Mouse (Mus musculus): ENCODE results near the gene Gm4985. TPM values are rescaled to one million over a fixed set of nuclear protein-coding genes. Genes with fewer than 3 reads are reported as not detected.

Gene Gm4985
- not detected for polyA plus RNA-seq (2017; shearing (Covaris generic))

DNA sequence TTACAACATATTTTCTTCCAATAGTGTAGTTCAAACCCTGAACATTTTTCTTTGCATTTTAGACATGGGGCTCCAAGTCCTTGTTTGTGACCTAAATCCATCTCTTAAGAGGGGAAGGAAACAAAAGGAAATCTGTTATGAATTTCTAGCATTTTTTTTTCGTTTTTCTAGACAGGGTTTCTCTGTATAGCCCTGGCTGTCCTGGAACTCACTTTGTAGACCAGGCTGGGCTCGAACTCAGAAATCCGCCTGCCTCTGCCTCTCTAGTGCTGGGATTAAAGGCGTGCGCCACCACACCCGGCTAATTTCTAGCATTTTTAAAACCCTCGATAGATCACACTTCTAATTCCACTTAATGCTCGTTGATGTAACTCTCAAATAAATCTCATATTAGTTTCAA lies at the start of gene Gm4985:
Gene Gm4985 (minus strand): TSS at position 101 of the 400 bp plus-strand sequence.

Other genes with a start within 250 kb of the Gm4985 start
- gene Gm4907, start 76.4 kb downstream of the Gm4985 start, polyA plus RNA-seq (2017; shearing (Covaris generic)): not detected